Mouse (Mus musculus) urinary bladder, postnatal 36 days (tissue): Measurements from ENCODE around the gene Pld4.
"Not testable (repeated sequence)": the region's sequence is repeated elsewhere in the genome, so short reads cannot be mapped to it uniquely, and the experiment has no call there.

Source experiments
- DNase-seq, 2 experiments: peaks; one replicate each; pipeline ENCODE4 v3.0.0; 2022; ENCODE audit warnings: low spot score in 2 of 2, mixed read lengths in 1 of 2

Pld4 gene

GRCm38 (mm10) chr12:112801864-112802846 lies 41.7 kb downstream of the Pld4 start, which contains the start of gene Ahnak2:
TSS of gene Ahnak2 (minus strand) at chr12:112802657.
- no peak for DNase-seq

- no peak for DNase-seq
Observed at GRCm38 (mm10) chr12:112802917-112803316, 42.5 kb downstream of the Pld4 start.

- DNase-seq = no peak
Observed at GRCm38 (mm10) chr12:112804046-112804445, 43.6 kb downstream of the Pld4 start.

- DNase-seq = no peak
Observed at GRCm38 (mm10) chr12:112806044-112806443, 45.6 kb downstream of the Pld4 start.

GRCm38 (mm10) chr12:112807796-112808195 lies 47.3 kb downstream of the Pld4 start:
- no peak for DNase-seq

- DNase-seq = no peak
Observed at GRCm38 (mm10) chr12:112808212-112808586, 47.7 kb downstream of the Pld4 start.

- peak; percentile 84 to 88 for DNase-seq
Observed at GRCm38 (mm10) chr12:112808587-112809364, 48.3 kb downstream of the Pld4 start, which contains the start of gene Clba1. TSS of gene Clba1 (plus strand) at chr12:112808937.

- DNase-seq = no peak
Observed at GRCm38 (mm10) chr12:112809641-112810040, 49.2 kb downstream of the Pld4 start.

GRCm38 (mm10) chr12:112810092-112810885 lies 49.8 kb downstream of the Pld4 start:
- DNase-seq = no peak

- no peak for DNase-seq
Observed at GRCm38 (mm10) chr12:112813370-112813769, 52.9 kb downstream of the Pld4 start.

- no peak for DNase-seq
Observed at GRCm38 (mm10) chr12:112814682-112815470, 54.4 kb downstream of the Pld4 start.

- DNase-seq = no peak
Observed at GRCm38 (mm10) chr12:112816294-112816693, 55.8 kb downstream of the Pld4 start.

- DNase-seq = not testable (repeated sequence)
Observed at GRCm38 (mm10) chr12:112816866-112817265, 56.4 kb downstream of the Pld4 start.
